Mouse (Mus musculus) forebrain, embryonic 12.5 days (tissue): Measurements from ENCODE around the gene Pou2f1. TPM values are rescaled to one million over a fixed set of nuclear protein-coding genes. Genes with fewer than 3 reads are reported as not detected.
A peak's percentile ranks its signal among the peaks of the same experiment; 100 is the strongest.

ENCODE experiments used
- ATAC-seq: fragments of 200-750 bp; cut with Nextera tagmentation; 2 replicates; pipeline ENCODE4 v1.8.0; 2017; ENCODE audit warnings: moderate TSS enrichment; ENCODE audit not compliant: low FRiP score
- H3K27ac ChIP-seq: fragments of 300-500 bp; sonication (generic); 2 replicates; pipeline ENCODE4 v1.5.1; 2016; ENCODE audit warnings: mild to moderate bottlenecking
- H3K27me3 ChIP-seq: fragments of 300-500 bp; sonication (generic); 2 replicates; pipeline ENCODE4 v1.6.1; 2016; ENCODE audit warnings: mild to moderate bottlenecking
- H3K36me3 ChIP-seq: fragments of 300-500 bp; sonication (generic); replicated peaks from 2 replicates; pipeline ENCODE4 v1.6.1; 2016; ENCODE audit warnings: mild to moderate bottlenecking
- H3K4me1 ChIP-seq: fragments of 300-500 bp; sonication (generic); 2 replicates; pipeline ENCODE4 v1.6.1; 2016
- H3K4me2 ChIP-seq: fragments of 300-500 bp; sonication (generic); 2 replicates; pipeline ENCODE4 v1.6.1; 2016; ENCODE audit warnings: mild to moderate bottlenecking, moderate library complexity
- H3K4me3 ChIP-seq: fragments of 300-500 bp; sonication (generic); replicated peaks from 2 replicates; pipeline ENCODE4 v1.5.1; 2016; ENCODE audit warnings: mild to moderate bottlenecking
- H3K9ac ChIP-seq: fragments of 300-500 bp; sonication (generic); 2 replicates; pipeline ENCODE4 v1.6.1; 2016; ENCODE audit warnings: mild to moderate bottlenecking
- H3K9me3 ChIP-seq: fragments of 300-500 bp; sonication (generic); 2 replicates; pipeline ENCODE4 v1.6.1; 2016
- WGBS: fragments of 180-500 bp; shearing (Covaris S2); methylation state at CpG from one replicate; pipeline ENCODE4 v1.1.7; 2016; 5-methylcytosine and 5-hydroxymethylcytosine counted together
- polyA plus RNA-seq: library from polyadenylated mRNA; unstranded; fragments of >200 nt; fragmentation: Nextera tagmentation; extraction: Ambion mirVana; gene quantifications from 2 replicates; pipeline ENCODE4 v1.2.1, GENCODE M21; 2016

Gene Pou2f1
- polyA plus RNA-seq, 1 experiment from 2014 or later: 27.8 TPM

GRCm38 (mm10) chr1:165882146-165882900, 120.2 kb downstream of the Pou2f1 start:
- Histone ChIP-seq H3K27me3 (no peaks in the 10 kb centered on the region), H3K36me3 (peaks cover 45% of the 10 kb centered on the region), H3K4me3 (no peak overlapping the region), H3K9me3 (no peaks in the 10 kb centered on the region), H3K27ac (no peak overlapping the region), H3K4me2 (no peak overlapping the region), H3K4me1 (no peaks in the 10 kb centered on the region), H3K9ac (no peak overlapping the region)
- ATAC-seq: no peak
- 69% methylated on average over 8 of the region's 8 CpGs for WGBS

- ATAC-seq: no peak
- peaks cover 61% of the 10 kb centered on the region for H3K36me3 ChIP-seq
- WGBS: 96% methylated on average over 2 of the region's 2 CpGs
Observed at GRCm38 (mm10) chr1:165878751-165879150, 123.7 kb downstream of the Pou2f1 start.

GRCm38 (mm10) chr1:165875520-165876284, 126.8 kb downstream of the Pou2f1 start:
- no peak overlapping the region for H3K4me2 ChIP-seq
- WGBS: 89% methylated on average over 6 of the region's 6 CpGs
- no peak overlapping the region for H3K9ac ChIP-seq
- no peaks in the 10 kb centered on the region for H3K9me3 ChIP-seq
- ATAC-seq: no peak
- no peak overlapping the region for H3K4me3 ChIP-seq
- peaks cover 4% of the 10 kb centered on the region; the same call in 1 of the 2 replicates for H3K4me1 ChIP-seq
- peaks cover 52% of the 10 kb centered on the region for H3K36me3 ChIP-seq
- no peak overlapping the region for H3K27ac ChIP-seq
- no peaks in the 10 kb centered on the region for H3K27me3 ChIP-seq

More at GRCm38 (mm10) chr1:165878751-165879150, 123.7 kb downstream of the Pou2f1 start:
- Histone ChIP-seq H3K27me3 (no peaks in the 10 kb centered on the region), H3K4me3 (no peak overlapping the region), H3K9me3 (no peaks in the 10 kb centered on the region), H3K4me1 (peaks cover 4% of the 10 kb centered on the region; the same call in 1 of the 2 replicates), H3K27ac (no peak overlapping the region), H3K9ac (no peak overlapping the region), H3K4me2 (no peak overlapping the region)

- no peak overlapping the region for H3K4me2 ChIP-seq
- 38% methylated on average over 8 of the region's 8 CpGs for WGBS
- ATAC-seq: no peak
Observed at GRCm38 (mm10) chr1:165874645-165875044, 127.8 kb downstream of the Pou2f1 start.

GRCm38 (mm10) chr1:165868659-165869058, 133.8 kb downstream of the Pou2f1 start:
- Histone ChIP-seq H3K4me2 (no peak overlapping the region), H3K36me3 (peaks cover 32% of the 10 kb centered on the region), H3K9ac (no peak overlapping the region), H3K4me1 (peaks cover 13% of the 10 kb centered on the region), H3K4me3 (no peak overlapping the region), H3K27ac (no peak overlapping the region), H3K9me3 (no peaks in the 10 kb centered on the region), H3K27me3 (no peaks in the 10 kb centered on the region)
- 89% methylated on average over 8 of the region's 8 CpGs for WGBS
- ATAC-seq: no peak

More at GRCm38 (mm10) chr1:165874645-165875044, 127.8 kb downstream of the Pou2f1 start:
- no peaks in the 10 kb centered on the region for H3K27me3 ChIP-seq
- peaks cover 49% of the 10 kb centered on the region for H3K36me3 ChIP-seq
- no peak overlapping the region for H3K4me3 ChIP-seq
- H3K4me1 ChIP-seq: peaks cover 4% of the 10 kb centered on the region; the same call in 1 of the 2 replicates
- H3K9ac ChIP-seq: no peak overlapping the region
- H3K9me3 ChIP-seq: no peaks in the 10 kb centered on the region
- no peak overlapping the region for H3K27ac ChIP-seq

- no peak overlapping the region for H3K9ac ChIP-seq
- WGBS: 71% methylated on average over 5 of the region's 5 CpGs
- no peak for ATAC-seq
- peaks cover 18% of the 10 kb centered on the region for H3K4me1 ChIP-seq
- H3K27me3 ChIP-seq: no peaks in the 10 kb centered on the region
- H3K9me3 ChIP-seq: no peaks in the 10 kb centered on the region
- no peak overlapping the region for H3K4me3 ChIP-seq
- H3K4me2 ChIP-seq: no peak overlapping the region
- no peak overlapping the region for H3K27ac ChIP-seq
- H3K36me3 ChIP-seq: peaks cover 32% of the 10 kb centered on the region
Observed at GRCm38 (mm10) chr1:165866630-165867280, 135.7 kb downstream of the Pou2f1 start.

- no peak overlapping the region for H3K4me3 ChIP-seq
- no peaks in the 10 kb centered on the region for H3K9me3 ChIP-seq
- peaks cover 32% of the 10 kb centered on the region for H3K36me3 ChIP-seq
- H3K9ac ChIP-seq: no peak overlapping the region
- H3K27me3 ChIP-seq: no peaks in the 10 kb centered on the region
- WGBS: 50% methylated on average over 14 of the region's 14 CpGs
- H3K27ac ChIP-seq: 0 out of 2 replicates have a peak overlapping the region, but pooled peaks have one; percentile 26
- ATAC-seq: no peak
- peaks cover 24% of the 10 kb centered on the region for H3K4me1 ChIP-seq
- H3K4me2 ChIP-seq: no peak overlapping the region
Observed at GRCm38 (mm10) chr1:165864864-165865795, 137.3 kb downstream of the Pou2f1 start.

- ATAC-seq: peak; percentile 28; the same call in 1 of the 2 replicates
- Histone ChIP-seq H3K27ac (no peak overlapping the region), H3K4me3 (no peak overlapping the region), H3K36me3 (peaks cover 11% of the 10 kb centered on the region; the same call in 1 of the 2 replicates), H3K9me3 (no peaks in the 10 kb centered on the region), H3K4me1 (peaks cover 24% of the 10 kb centered on the region), H3K9ac (no peak overlapping the region), H3K4me2 (no peak overlapping the region), H3K27me3 (peaks cover 10% of the 10 kb centered on the region)
- WGBS: 63% methylated on average over 7 of the region's 7 CpGs
Observed at GRCm38 (mm10) chr1:165862059-165862458, 140.4 kb downstream of the Pou2f1 start.

GRCm38 (mm10) chr1:165861235-165861609, 141.3 kb downstream of the Pou2f1 start:
- Histone ChIP-seq H3K4me2 (no peak overlapping the region), H3K4me3 (no peak overlapping the region), H3K36me3 (peaks cover 5% of the 10 kb centered on the region; the same call in 1 of the 2 replicates), H3K4me1 (peaks cover 20% of the 10 kb centered on the region), H3K9me3 (no peaks in the 10 kb centered on the region), H3K27me3 (peaks cover 19% of the 10 kb centered on the region), H3K9ac (no peak overlapping the region), H3K27ac (no peak overlapping the region)
- ATAC-seq: no peak
- WGBS: 76% methylated on average over 3 of the region's 3 CpGs

- Histone ChIP-seq H3K4me2 (no peak overlapping the region), H3K9ac (no peak overlapping the region), H3K4me1 (peaks cover 20% of the 10 kb centered on the region), H3K4me3 (no peak overlapping the region), H3K36me3 (peaks cover 5% of the 10 kb centered on the region; the same call in 1 of the 2 replicates), H3K9me3 (no peaks in the 10 kb centered on the region), H3K27ac (no peak overlapping the region), H3K27me3 (peaks cover 24% of the 10 kb centered on the region)
- 83% methylated on average over 9 of the region's 9 CpGs for WGBS
- no peak for ATAC-seq
Observed at GRCm38 (mm10) chr1:165860373-165861234, 141.9 kb downstream of the Pou2f1 start.

GRCm38 (mm10) chr1:165858356-165858755, 144.1 kb downstream of the Pou2f1 start:
- Histone ChIP-seq H3K4me1 (peaks cover 11% of the 10 kb centered on the region; the same call in 1 of the 2 replicates), H3K27ac (no peak overlapping the region), H3K27me3 (peaks cover 45% of the 10 kb centered on the region), H3K9me3 (no peaks in the 10 kb centered on the region), H3K9ac (no peak overlapping the region), H3K4me3 (no peak overlapping the region), H3K4me2 (no peak overlapping the region), H3K36me3 (no peaks in the 10 kb centered on the region)
- WGBS: 79% methylated on average over 5 of the region's 5 CpGs
- ATAC-seq: no peak
